Mouse (Mus musculus) small intestine, adult 2 months (tissue): Measurements from ENCODE around the gene Syt9.

Source experiments
- CTCF ChIP-seq: fragments of 200-500 bp; IDR thresholded peaks from 2 replicates; pipeline ENCODE4 v1.5.1; 2012; ENCODE audit warnings: low read depth, mild to moderate bottlenecking, control low read depth, inconsistent platforms, low read length, moderate library complexity, mixed read lengths; ENCODE audit not compliant: insufficient replicate concordance, insufficient read length; ENCODE audit errors: extremely low read depth
- POLR2A ChIP-seq: fragments of 200-500 bp; IDR thresholded peaks from 2 replicates; pipeline ENCODE4 v1.6.1; 2012; ENCODE audit warnings: low read depth, mild to moderate bottlenecking, control low read depth, inconsistent platforms, low read length, moderate library complexity

DNA sequence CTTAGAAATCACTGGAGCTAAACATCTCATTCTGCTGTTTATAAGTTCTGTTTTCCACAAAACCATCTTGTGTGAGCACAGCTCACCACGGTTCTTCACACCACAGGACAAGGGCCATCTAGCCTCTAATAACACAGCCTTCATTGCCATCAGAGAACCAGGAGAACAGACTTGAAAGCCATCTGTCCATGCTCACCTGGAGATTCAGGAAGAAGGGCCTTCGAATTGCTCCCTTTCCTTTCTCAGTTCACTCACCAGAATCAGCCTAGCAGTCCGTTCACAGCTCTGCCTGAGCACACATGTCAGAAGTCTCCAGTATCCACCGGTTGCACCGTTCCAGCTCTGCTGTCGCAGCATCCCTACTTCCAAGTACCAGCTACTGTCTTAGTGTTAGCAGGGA lies 44.4 kb downstream of the Syt9 start:
- TF ChIP-seq CTCF (no peak), POLR2A (no peak)
